In the genomic region with DNA sequence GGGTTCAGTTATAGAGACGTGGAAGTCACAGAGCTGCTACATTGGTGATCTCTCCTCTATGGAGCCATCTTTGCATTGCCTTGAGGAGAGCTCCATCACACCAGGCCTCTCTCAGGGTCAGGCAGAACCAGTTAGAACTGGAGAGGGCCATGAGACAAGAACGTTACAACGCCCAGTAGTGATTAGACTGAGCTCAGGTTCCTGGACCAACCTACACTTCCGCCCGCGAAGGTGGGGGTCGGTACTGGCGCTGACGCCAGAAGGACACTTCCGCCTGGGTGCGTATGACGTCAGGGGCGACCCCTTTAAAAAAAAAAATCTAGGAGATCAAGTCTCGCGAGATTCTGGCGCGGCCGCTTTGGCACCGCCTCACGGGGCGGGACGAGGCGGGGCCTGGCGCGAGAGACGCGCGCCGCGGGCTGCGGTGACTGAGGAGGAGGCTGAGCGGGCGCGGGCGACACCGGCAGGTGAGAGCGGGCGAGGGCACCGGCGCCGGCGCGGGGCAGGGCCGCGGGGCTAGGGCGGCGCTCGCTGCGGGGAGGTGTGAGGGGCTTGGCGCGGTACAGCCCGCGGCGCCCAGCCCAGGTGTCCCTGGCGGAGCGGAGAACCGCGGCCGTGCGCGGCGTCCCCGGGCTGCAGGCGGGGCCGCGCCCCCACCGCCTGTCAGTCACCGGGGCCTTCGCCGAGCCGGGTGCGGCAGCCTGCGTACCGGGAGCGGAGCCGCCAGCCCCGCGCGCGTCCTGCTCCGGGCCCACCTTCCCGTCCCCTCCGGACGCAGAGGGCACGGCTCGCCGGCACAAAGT, we compare ENCODE assay signal across 8 mouse cellular contexts. TPM values are rescaled to one million over a fixed set of nuclear protein-coding genes. Genes with fewer than 3 reads are reported as not detected.
DNase-seq lines count a peak whose midpoint lies in the region; ATAC-seq and TF ChIP-seq lines count a peak whose summit lies in the region.

A gene (plus strand): TSS at position 415 of the 803 bp plus-strand sequence.

- no peaks in the 10 kb centered on the region for H3K27me3 ChIP-seq in ES-Bruce4 (ENCODE audit: control insufficient read depth, insufficient read depth, low read length, poor library complexity, severe bottlenecking)
- H3K27me3 ChIP-seq in forebrain, embryonic 14.5 days (replicated peaks; ENCODE audit: control insufficient read depth, insufficient read depth, low read length) = no peaks in the 10 kb centered on the region

- H3K4me2 ChIP-seq in forebrain, embryonic 14.5 days (ENCODE audit: low read length) = peak within 1 kb of the TSS; percentile 77

- peak within 1 kb of the TSS; percentile 90 for H3K9ac ChIP-seq in ES-Bruce4 (ENCODE audit: low read depth, poor library complexity, severe bottlenecking)
- peak within 1 kb of the TSS; percentile 79 for H3K9ac ChIP-seq in forebrain, embryonic 14.5 days (ENCODE audit: low read length)

- DNase-seq in forebrain, embryonic 14.5 days (ENCODE audit: low spot score) = peak; percentile 98
- peak; percentile 87 for DNase-seq in heart, postnatal 25 days (ENCODE audit: low spot score)
- DNase-seq in layer of hippocampus, adult 18-20 months (ENCODE audit: low spot score in 2 of 2) = peak; percentile 91 to 96
- peak; percentile 91 for DNase-seq in lung, adult 2 months
- peak; percentile 85 to 90 for DNase-seq in thymus, adult 18-20 months

- WGBS in forebrain, embryonic 14.5 days = 2% methylated on average over 52 of the region's 87 CpGs
- 2% methylated on average over 85 of the region's 87 CpGs for WGBS in lung, adult 2 months

- H3K4me3 ChIP-seq in ES-Bruce4 (ENCODE audit: low read depth, low read length) = peak within 1 kb of the TSS; percentile 94
- peak within 1 kb of the TSS; percentile 85 for H3K4me3 ChIP-seq in forebrain, embryonic 14.5 days (ENCODE audit: low read depth, low read length)
- peak within 1 kb of the TSS; percentile 91 for H3K4me3 ChIP-seq in lung, adult 2 months (replicated peaks; ENCODE audit: extremely low read depth, low read depth, low read length)

- intact Hi-C loops in heart, postnatal 25 days (cut with DNase I) = loop anchor here (1.0 to 5.0 kb wide), 2 partner anchors 38 to 62 kb away; no protein-coding TSS in a partner anchor

- ATAC-seq in cerebellum, adult (ENCODE audit: insufficient number of reproducible peaks, low FRiP score, low TSS enrichment) = peak; percentile 94
- ATAC-seq in forebrain, embryonic 14.5 days = peak; percentile 99
- peak; percentile 97 for ATAC-seq in neutrophil, adult 5-6 weeks (ENCODE audit: extremely low read depth, insufficient number of reproducible peaks, low FRiP score, poor library complexity, severe bottlenecking)

- TF ChIP-seq POLR2A in ES-Bruce4 (IDR thresholded peaks at IDR 0.05; ENCODE audit: insufficient read depth, low read length) = peak; percentile 33
- TF ChIP-seq POLR2A in lung, adult 2 months (IDR thresholded peaks at IDR 0.05; ENCODE audit: borderline replicate concordance, extremely low read depth, low read depth, low read length) = peak; percentile 39; the same call in 1 of the 2 replicates

- H3K9me3 ChIP-seq in ES-Bruce4 (replicated peaks; ENCODE audit: control insufficient read depth, insufficient read depth, low read length, poor library complexity, severe bottlenecking) = no peaks in the 10 kb centered on the region
- no peaks in the 10 kb centered on the region for H3K9me3 ChIP-seq in forebrain, embryonic 14.5 days (replicated peaks; ENCODE audit: control insufficient read depth, low read length)

- H3K36me3 ChIP-seq in ES-Bruce4 (ENCODE audit: control insufficient read depth, insufficient read depth, low read length, poor library complexity, severe bottlenecking) = peaks cover 2% of the 10 kb centered on the region; the same call in 1 of the 2 replicates
- H3K36me3 ChIP-seq in forebrain, embryonic 14.5 days (ENCODE audit: control insufficient read depth, insufficient read depth, low read length) = no peaks in the 10 kb centered on the region

- TF ChIP-seq CTCF in ES-Bruce4 (IDR thresholded peaks at IDR 0.05; ENCODE audit: low read depth, low read length) = no peak
- TF ChIP-seq CTCF in lung, adult 2 months (IDR thresholded peaks at IDR 0.05; ENCODE audit: insufficient read depth, low read length) = no peak

- no peaks in the 10 kb centered on the region for H3K4me1 ChIP-seq in ES-Bruce4 (ENCODE audit: control insufficient read depth, insufficient read depth, low read length)
- peaks cover 10% of the 10 kb centered on the region; the same call in 1 of the 2 replicates for H3K4me1 ChIP-seq in forebrain, embryonic 14.5 days (ENCODE audit: control insufficient read depth, insufficient read depth, low read length)
- H3K4me1 ChIP-seq in lung, adult 2 months (ENCODE audit: control insufficient read depth, insufficient read depth, low read length) = no peaks in the 10 kb centered on the region; the same call in none of the 2 replicates

- H3K27ac ChIP-seq in ES-Bruce4 (ENCODE audit: insufficient read depth, low read length) = peak within 1 kb of the TSS; percentile 61
- peak within 1 kb of the TSS; percentile 83 for H3K27ac ChIP-seq in forebrain, embryonic 14.5 days (ENCODE audit: low read depth, low read length)

- no peak for TF ChIP-seq EP300 in ES-Bruce4 (IDR thresholded peaks at IDR 0.05; ENCODE audit: insufficient read depth, low read depth, low read length)

RNA-seq across cellular contexts. Expression of the gene that starts here (rescaled TPM):
- 19.7 and 20.3 TPM in 2 replicates for polyA plus RNA-seq in ES-Bruce4 (2011; ENCODE audit: insufficient read depth, insufficient read length, low read depth, missing spikeins)
- 13.5 and 14.9 TPM in 2 replicates for polyA plus RNA-seq in forebrain, embryonic 14.5 days (2014; fragmentation: Nextera tagmentation; extraction: Ambion mirVana)
- total RNA-seq in heart, postnatal 25 days (2021) = 10 to 100 TPM; 12.6 to 14.6 TPM
- 10 to 100 TPM; 22.4 to 24.5 TPM for total RNA-seq in layer of hippocampus, adult 18-20 months (2021)
- 2.8 and 5.3 TPM in 2 replicates for polyA plus RNA-seq in lung, adult 2 months (2012; rRNA removed)
- total RNA-seq in neutrophil, adult 5-6 weeks (2017) = 11.8 and 13.4 TPM in 2 replicates

Comparison
In these comparisons a context has a peak if more than half of its experiments do, and no peak if none do; other contexts are left out.
1. Peak in every context shown above with its lines: DNase-seq, ATAC-seq, H3K4me3 ChIP-seq and H3K27ac ChIP-seq.